ENCODE assay signal across 8 mouse cellular contexts in genomic region chr10:67055867-67056856, GRCm38 (mm10). TPM values are rescaled to one million over a fixed set of nuclear protein-coding genes. Genes with fewer than 3 reads are reported as not detected.
DNase-seq lines count a peak whose midpoint lies in the region; ATAC-seq and TF ChIP-seq lines count a peak whose summit lies in the region.

No protein-coding gene starts in this region.

- H3K27me3 ChIP-seq in kidney, adult 2 months (replicated peaks; ENCODE audit: control insufficient read depth, insufficient read depth, low read length): no peaks in the 10 kb centered on the region
- H3K27me3 ChIP-seq in heart, embryonic 12.5 days (replicated peaks): no peaks in the 10 kb centered on the region
- no peaks in the 10 kb centered on the region for H3K27me3 ChIP-seq in liver, embryonic 12.5 days (replicated peaks)

- 26% methylated on average over 17 of the region's 17 CpGs for WGBS in kidney, adult 2 months
- 20% methylated on average over 17 of the region's 17 CpGs for WGBS in heart, embryonic 12.5 days
- WGBS in liver, embryonic 12.5 days (ENCODE audit: insufficient replicate concordance): 38% methylated on average over 17 of the region's 17 CpGs

- peak; percentile 63 for DNase-seq in kidney, adult 2 months
- no peak for DNase-seq in kidney, postnatal 36 days
- peak; percentile 93 for DNase-seq in cerebellum, adult 9-10 months
- DNase-seq in adrenal gland, adult 18-20 months (ENCODE audit: low spot score in 2 of 2): no peak
- DNase-seq in kidney, postnatal 10 days: no peak

- peak overlapping the region; percentile 57 for H3K4me2 ChIP-seq in heart, embryonic 12.5 days
- peak overlapping the region; percentile 9; the same call in 1 of the 2 replicates for H3K4me2 ChIP-seq in liver, embryonic 12.5 days

- no peak for TF ChIP-seq POLR2A in kidney, adult 2 months (IDR thresholded peaks at IDR 0.05; ENCODE audit: low read depth, low read length)

- H3K9ac ChIP-seq in heart, embryonic 12.5 days: 0 out of 2 replicates have a peak overlapping the region, but pooled peaks have one; percentile 7
- H3K9ac ChIP-seq in liver, embryonic 12.5 days: no peak overlapping the region

- peak; percentile 56; the same call in 1 of the 2 replicates for ATAC-seq in heart, embryonic 12.5 days (ENCODE audit: insufficient number of reproducible peaks, low FRiP score)
- peak; percentile 44; the same call in 1 of the 2 replicates for ATAC-seq in liver, embryonic 12.5 days
- ATAC-seq in erythroid progenitor cell, adult 5-6 weeks (replicated peaks; ENCODE audit: low FRiP score, poor library complexity, severe bottlenecking): no peak

- H3K4me3 ChIP-seq in kidney, adult 2 months (ENCODE audit: insufficient read depth, low read depth, low read length): no peak overlapping the region
- H3K4me3 ChIP-seq in heart, embryonic 12.5 days: peak overlapping the region; percentile 5; the same call in 1 of the 2 replicates
- H3K4me3 ChIP-seq in liver, embryonic 12.5 days: no peak overlapping the region

- H3K36me3 ChIP-seq in kidney, adult 2 months (ENCODE audit: control insufficient read depth, insufficient read depth, low read length): no peaks in the 10 kb centered on the region
- H3K36me3 ChIP-seq in heart, embryonic 12.5 days: no peaks in the 10 kb centered on the region
- H3K36me3 ChIP-seq in liver, embryonic 12.5 days: no peaks in the 10 kb centered on the region

- H3K27ac ChIP-seq in kidney, adult 2 months (ENCODE audit: insufficient read depth, low read depth, low read length): peak overlapping the region; percentile 90
- H3K27ac ChIP-seq in heart, embryonic 12.5 days (ENCODE audit: poor library complexity, severe bottlenecking): peak overlapping the region; percentile 73
- peak overlapping the region; percentile 3; the same call in 1 of the 2 replicates for H3K27ac ChIP-seq in liver, embryonic 12.5 days

- TF ChIP-seq CTCF in kidney, adult 2 months (conservative IDR thresholded peaks at IDR 0.05; ENCODE audit: insufficient read depth, insufficient read length, low read depth, low read length): no peak

- peaks cover 36% of the 10 kb centered on the region for H3K4me1 ChIP-seq in kidney, adult 2 months (ENCODE audit: control insufficient read depth, insufficient read depth, low read length)
- peaks cover 60% of the 10 kb centered on the region for H3K4me1 ChIP-seq in heart, embryonic 12.5 days (replicated peaks)
- peaks cover 29% of the 10 kb centered on the region for H3K4me1 ChIP-seq in liver, embryonic 12.5 days

- no peaks in the 10 kb centered on the region for H3K9me3 ChIP-seq in heart, embryonic 12.5 days (replicated peaks)
- no peaks in the 10 kb centered on the region for H3K9me3 ChIP-seq in liver, embryonic 12.5 days (replicated peaks)

RNA-seq across cellular contexts. Expression of gene Jmjd1c, which starts 39.8 kb away (rescaled TPM):
- 9.4 and 10.0 TPM in 2 replicates for polyA plus RNA-seq in kidney, adult 2 months (2012; rRNA removed)
- polyA plus RNA-seq in heart, embryonic 12.5 days (2016; fragmentation: Nextera tagmentation; extraction: Ambion mirVana): 37.9 and 42.3 TPM in 2 replicates
- polyA plus RNA-seq in liver, embryonic 12.5 days (2016; fragmentation: Nextera tagmentation; extraction: Ambion mirVana): 16.1 and 16.3 TPM in 2 replicates
- 33.5 and 37.1 TPM in 2 replicates for total RNA-seq in erythroid progenitor cell, adult 5-6 weeks (2015; ENCODE audit: low replicate concordance)
- 19.8 and 26.1 TPM in 2 replicates for total RNA-seq in erythroid progenitor cell, adult 5-6 weeks (2017; ENCODE audit: low replicate concordance)
- 10 to 100 TPM; 44.4 to 49.7 TPM for total RNA-seq in adrenal gland, adult 18-20 months (2021)

RNA-seq across cellular contexts. Expression of gene Reep3, which starts 40.6 kb away (rescaled TPM):
- polyA plus RNA-seq in kidney, adult 2 months (2012; rRNA removed): 22.2 and 26.0 TPM in 2 replicates
- polyA plus RNA-seq in heart, embryonic 12.5 days (2016; fragmentation: Nextera tagmentation; extraction: Ambion mirVana): 28.4 and 29.3 TPM in 2 replicates
- 8.7 and 8.8 TPM in 2 replicates for polyA plus RNA-seq in liver, embryonic 12.5 days (2016; fragmentation: Nextera tagmentation; extraction: Ambion mirVana)
- 9.7 and 23.9 TPM in 2 replicates for total RNA-seq in erythroid progenitor cell, adult 5-6 weeks (2015; ENCODE audit: low replicate concordance)
- total RNA-seq in erythroid progenitor cell, adult 5-6 weeks (2017; ENCODE audit: low replicate concordance): 5.0 and 7.9 TPM in 2 replicates
- total RNA-seq in adrenal gland, adult 18-20 months (2021): 10 to 100 TPM; 40.7 to 41.0 TPM

Comparison
In these comparisons a context has a peak if more than half of its experiments do, and no peak if none do; other contexts are left out.
1. DNase-seq: peak in kidney, adult 2 months (single experiment) and cerebellum, adult 9-10 months (single experiment); none in kidney, postnatal 36 days (0 of 2), adrenal gland, adult 18-20 months (0 of 2) and kidney, postnatal 10 days (single experiment).
2. H3K27ac ChIP-seq: peak in every context shown above with its lines; median percentile 90 in kidney, adult 2 months; 73 in heart, embryonic 12.5 days; 3 in liver, embryonic 12.5 days.